Mouse (Mus musculus): ENCODE data around the gene Ski. TPM values are rescaled to one million over a fixed set of nuclear protein-coding genes. Genes with fewer than 3 reads are reported as not detected.

Ski gene
- polyA plus RNA-seq (2014; fragmentation: Nextera tagmentation; extraction: Ambion mirVana): 14.1 and 14.7 TPM in 2 replicates

DNA sequence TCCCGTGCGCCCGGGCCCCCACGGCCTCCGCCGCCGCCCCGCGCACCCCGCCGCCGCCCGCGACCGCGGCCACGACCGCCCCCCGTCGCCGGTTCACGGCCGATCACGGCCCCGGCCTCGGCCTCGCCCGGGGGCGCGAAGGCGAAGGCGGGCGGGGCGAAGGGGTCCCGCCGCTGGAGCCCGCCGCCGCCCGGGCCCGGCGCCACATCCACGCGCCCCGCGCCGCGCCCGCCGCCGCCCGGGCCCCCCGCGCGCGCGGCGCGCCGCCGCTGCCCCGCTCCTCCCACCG is at the start of gene Ski:
Gene Ski, minus strand, starts transcription at position 41 of the 289 bp plus-strand sequence.
- WGBS: 2% methylated on average over 28 of the region's 63 CpGs
- ATAC-seq (replicated peaks; ENCODE audit: low FRiP score) (no peak), DNase-seq (ENCODE audit: low spot score) (no peak)
- peak within 1 kb of the TSS; percentile 96 for H3K4me3 ChIP-seq (ENCODE audit: low read depth, low read length)
- H3K27me3 ChIP-seq (ENCODE audit: control insufficient read depth, insufficient read depth, low read length): no peaks in the 10 kb centered on the region
- H3K9ac ChIP-seq (ENCODE audit: low read length): peak within 1 kb of the TSS; percentile 96
- peaks cover 35% of the 10 kb centered on the region for H3K4me1 ChIP-seq (replicated peaks; ENCODE audit: control insufficient read depth, insufficient read depth, low read length)
- H3K4me2 ChIP-seq (ENCODE audit: low read depth, low read length, severe bottlenecking): peak within 1 kb of the TSS; percentile 99
- H3K36me3 ChIP-seq (ENCODE audit: control insufficient read depth, insufficient read depth, low read length): no peaks in the 10 kb centered on the region
- H3K9me3 ChIP-seq (ENCODE audit: control insufficient read depth, low read length): no peaks in the 10 kb centered on the region
- H3K27ac ChIP-seq (ENCODE audit: low read depth, low read length): peak within 1 kb of the TSS; percentile 88

- 44% methylated on average over 5 of the region's 5 CpGs for WGBS
Observed at GRCm38 (mm10) chr4:155268382-155268781, 46.0 kb upstream of the Ski start.

DNA sequence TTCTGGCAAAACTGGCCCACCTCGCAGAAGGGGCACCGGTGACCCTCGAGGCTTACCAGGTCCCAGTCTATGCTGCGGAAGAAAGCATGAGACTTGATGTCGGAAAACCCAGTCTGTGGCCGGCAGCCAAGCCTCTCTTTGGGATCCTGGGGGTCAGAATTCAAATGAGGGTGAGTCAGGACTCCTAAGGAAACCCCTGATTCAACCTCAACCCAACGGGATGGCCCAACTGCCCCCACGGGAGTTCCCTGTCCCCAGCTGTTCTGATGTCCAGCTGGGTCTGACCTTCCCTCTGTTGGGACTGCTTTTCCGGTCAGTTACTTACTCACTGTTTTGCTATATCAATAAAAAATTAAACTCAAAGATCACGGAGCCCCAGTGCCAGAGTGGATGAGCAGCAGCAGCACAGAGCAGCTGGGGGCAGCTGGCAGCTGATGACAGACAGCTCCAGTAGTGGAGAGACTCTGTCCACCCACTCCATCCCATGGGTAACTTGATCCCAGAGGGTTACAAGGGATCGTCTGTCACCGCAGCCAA is 45.3 kb upstream of the Ski start:
- Histone ChIP-seq H3K9ac (ENCODE audit: low read length) (no peak overlapping the region), H3K27me3 (ENCODE audit: control insufficient read depth, insufficient read depth, low read length) (no peaks in the 10 kb centered on the region), H3K36me3 (ENCODE audit: control insufficient read depth, insufficient read depth, low read length) (no peaks in the 10 kb centered on the region), H3K27ac (ENCODE audit: low read depth, low read length) (no peak overlapping the region), H3K4me2 (ENCODE audit: low read depth, low read length, severe bottlenecking) (no peak overlapping the region), H3K4me3 (ENCODE audit: low read depth, low read length) (no peak overlapping the region), H3K9me3 (ENCODE audit: control insufficient read depth, low read length) (no peaks in the 10 kb centered on the region), H3K4me1 (replicated peaks; ENCODE audit: control insufficient read depth, insufficient read depth, low read length) (no peaks in the 10 kb centered on the region; the same call in 1 of the 2 replicates)
- DNase-seq (ENCODE audit: low spot score) (no peak), ATAC-seq (replicated peaks; ENCODE audit: low FRiP score) (no peak)
- WGBS: 75% methylated on average over 12 of the region's 12 CpGs

More at GRCm38 (mm10) chr4:155268382-155268781, 46.0 kb upstream of the Ski start:
- Histone ChIP-seq H3K4me2 (ENCODE audit: low read depth, low read length, severe bottlenecking) (no peak overlapping the region), H3K9ac (ENCODE audit: low read length) (no peak overlapping the region), H3K4me1 (replicated peaks; ENCODE audit: control insufficient read depth, insufficient read depth, low read length) (no peaks in the 10 kb centered on the region; the same call in 1 of the 2 replicates), H3K36me3 (ENCODE audit: control insufficient read depth, insufficient read depth, low read length) (no peaks in the 10 kb centered on the region), H3K27me3 (ENCODE audit: control insufficient read depth, insufficient read depth, low read length) (no peaks in the 10 kb centered on the region), H3K27ac (ENCODE audit: low read depth, low read length) (no peak overlapping the region), H3K9me3 (ENCODE audit: control insufficient read depth, low read length) (no peaks in the 10 kb centered on the region), H3K4me3 (ENCODE audit: low read depth, low read length) (no peak overlapping the region)
- DNase-seq (ENCODE audit: low spot score): peak; percentile 79
- ATAC-seq (replicated peaks; ENCODE audit: low FRiP score): no peak

GRCm38 (mm10) chr4:155267047-155267543 is 44.7 kb upstream of the Ski start:
- H3K27me3 ChIP-seq (ENCODE audit: control insufficient read depth, insufficient read depth, low read length): no peaks in the 10 kb centered on the region
- DNase-seq (ENCODE audit: low spot score) (no peak), ATAC-seq (replicated peaks; ENCODE audit: low FRiP score) (no peak)
- no peaks in the 10 kb centered on the region; the same call in 1 of the 2 replicates for H3K4me1 ChIP-seq (replicated peaks; ENCODE audit: control insufficient read depth, insufficient read depth, low read length)
- H3K36me3 ChIP-seq (ENCODE audit: control insufficient read depth, insufficient read depth, low read length): no peaks in the 10 kb centered on the region
- no peaks in the 10 kb centered on the region for H3K9me3 ChIP-seq (ENCODE audit: control insufficient read depth, low read length)
- 82% methylated on average over 7 of the region's 7 CpGs for WGBS
- no peak overlapping the region for H3K4me2 ChIP-seq (ENCODE audit: low read depth, low read length, severe bottlenecking)
- H3K9ac ChIP-seq (ENCODE audit: low read length): no peak overlapping the region
- H3K4me3 ChIP-seq (ENCODE audit: low read depth, low read length): no peak overlapping the region
- no peak overlapping the region for H3K27ac ChIP-seq (ENCODE audit: low read depth, low read length)

DNA sequence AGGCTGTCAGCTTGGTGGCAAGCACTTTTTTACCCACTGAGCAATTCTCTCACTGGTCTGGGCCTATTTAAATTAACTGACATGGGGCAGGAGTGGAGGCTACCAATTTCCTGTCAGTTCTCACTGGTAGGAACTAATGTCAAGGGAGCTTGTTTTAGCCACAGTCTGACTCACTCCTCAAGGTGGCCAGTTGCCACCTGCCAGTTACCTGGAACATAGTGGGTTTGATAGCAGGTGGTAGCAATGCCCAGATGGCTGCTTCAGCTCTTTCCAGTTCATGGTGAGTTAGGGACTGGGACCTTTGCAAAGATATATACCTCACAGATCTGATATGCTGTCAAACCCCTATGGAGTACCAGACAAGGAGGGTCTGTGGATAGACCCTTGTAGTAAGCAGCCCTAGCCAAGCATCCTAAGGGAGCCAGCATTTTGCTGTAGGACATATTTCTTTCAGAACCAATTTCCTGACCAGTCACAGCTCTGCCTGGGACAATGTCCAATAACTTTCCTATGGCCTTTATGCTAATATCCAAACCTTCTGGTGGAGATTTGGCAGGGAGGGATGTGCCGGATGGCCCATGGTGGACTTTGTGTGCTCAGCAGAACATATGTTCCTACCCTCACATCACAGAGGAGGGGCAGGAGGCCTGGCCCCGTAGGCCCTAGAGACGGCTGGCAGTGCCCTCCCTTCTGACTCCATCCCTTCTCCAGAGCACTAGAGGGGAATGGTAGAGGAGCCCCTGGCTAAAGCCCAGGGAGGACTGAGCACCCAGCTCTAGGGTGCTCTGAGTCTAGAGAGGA is 42.3 kb upstream of the Ski start:
- 85% methylated on average over 3 of the region's 3 CpGs for WGBS
- Histone ChIP-seq H3K36me3 (ENCODE audit: control insufficient read depth, insufficient read depth, low read length) (no peaks in the 10 kb centered on the region), H3K9me3 (ENCODE audit: control insufficient read depth, low read length) (no peaks in the 10 kb centered on the region), H3K4me3 (ENCODE audit: low read depth, low read length) (no peak overlapping the region), H3K27me3 (ENCODE audit: control insufficient read depth, insufficient read depth, low read length) (no peaks in the 10 kb centered on the region), H3K4me2 (ENCODE audit: low read depth, low read length, severe bottlenecking) (no peak overlapping the region), H3K9ac (ENCODE audit: low read length) (no peak overlapping the region), H3K4me1 (replicated peaks; ENCODE audit: control insufficient read depth, insufficient read depth, low read length) (no peaks in the 10 kb centered on the region; the same call in 1 of the 2 replicates), H3K27ac (ENCODE audit: low read depth, low read length) (no peak overlapping the region)
- DNase-seq (ENCODE audit: low spot score): no peak
- no peak for ATAC-seq (replicated peaks; ENCODE audit: low FRiP score)

GRCm38 (mm10) chr4:155252253-155252652 is 29.9 kb upstream of the Ski start:
- Histone ChIP-seq H3K36me3 (ENCODE audit: control insufficient read depth, insufficient read depth, low read length) (no peaks in the 10 kb centered on the region; the same call in 1 of the 2 replicates), H3K27ac (ENCODE audit: low read depth, low read length) (no peak overlapping the region), H3K4me2 (ENCODE audit: low read depth, low read length, severe bottlenecking) (0 out of 2 replicates have a peak overlapping the region, but pooled peaks have one; percentile 5), H3K27me3 (ENCODE audit: control insufficient read depth, insufficient read depth, low read length) (no peaks in the 10 kb centered on the region), H3K4me3 (ENCODE audit: low read depth, low read length) (no peak overlapping the region), H3K9me3 (ENCODE audit: control insufficient read depth, low read length) (no peaks in the 10 kb centered on the region), H3K4me1 (replicated peaks; ENCODE audit: control insufficient read depth, insufficient read depth, low read length) (peaks cover 16% of the 10 kb centered on the region), H3K9ac (ENCODE audit: low read length) (no peak overlapping the region)
- ATAC-seq (replicated peaks; ENCODE audit: low FRiP score): no peak
- no peak for DNase-seq (ENCODE audit: low spot score)
- WGBS: 91% methylated on average over 6 of the region's 6 CpGs

DNA sequence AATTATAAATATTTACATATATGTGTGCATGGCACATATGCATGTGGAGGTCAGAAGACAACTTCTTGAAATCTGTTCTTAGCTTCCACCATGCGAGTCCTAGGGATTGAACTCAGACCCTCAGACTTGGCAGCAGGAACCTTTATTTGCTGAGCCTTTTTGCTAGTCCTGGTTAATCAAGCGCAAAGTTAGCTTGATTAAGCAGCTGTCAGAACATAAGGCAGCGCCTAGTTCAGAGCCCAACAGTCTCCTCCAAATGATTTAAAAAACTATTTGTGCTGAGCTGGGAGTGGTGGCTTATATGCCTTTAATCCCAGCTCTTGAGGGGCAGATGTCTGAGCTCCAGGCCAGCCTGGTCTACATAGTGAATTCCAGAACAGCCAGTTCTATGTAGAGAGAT is 28.8 kb upstream of the Ski start:
- Histone ChIP-seq H3K9ac (ENCODE audit: low read length) (peak overlapping the region; percentile 73; the same call in 1 of the 2 replicates), H3K9me3 (ENCODE audit: control insufficient read depth, low read length) (no peaks in the 10 kb centered on the region), H3K27ac (ENCODE audit: low read depth, low read length) (no peak overlapping the region), H3K36me3 (ENCODE audit: control insufficient read depth, insufficient read depth, low read length) (no peaks in the 10 kb centered on the region; the same call in 1 of the 2 replicates), H3K4me1 (replicated peaks; ENCODE audit: control insufficient read depth, insufficient read depth, low read length) (peaks cover 16% of the 10 kb centered on the region), H3K27me3 (ENCODE audit: control insufficient read depth, insufficient read depth, low read length) (no peaks in the 10 kb centered on the region), H3K4me3 (ENCODE audit: low read depth, low read length) (peak overlapping the region; percentile 49), H3K4me2 (ENCODE audit: low read depth, low read length, severe bottlenecking) (peak overlapping the region; percentile 89)
- ATAC-seq (replicated peaks; ENCODE audit: low FRiP score) (no peak), DNase-seq (ENCODE audit: low spot score) (no peak)
- 50% methylated on average over 3 of the region's 3 CpGs for WGBS

DNA sequence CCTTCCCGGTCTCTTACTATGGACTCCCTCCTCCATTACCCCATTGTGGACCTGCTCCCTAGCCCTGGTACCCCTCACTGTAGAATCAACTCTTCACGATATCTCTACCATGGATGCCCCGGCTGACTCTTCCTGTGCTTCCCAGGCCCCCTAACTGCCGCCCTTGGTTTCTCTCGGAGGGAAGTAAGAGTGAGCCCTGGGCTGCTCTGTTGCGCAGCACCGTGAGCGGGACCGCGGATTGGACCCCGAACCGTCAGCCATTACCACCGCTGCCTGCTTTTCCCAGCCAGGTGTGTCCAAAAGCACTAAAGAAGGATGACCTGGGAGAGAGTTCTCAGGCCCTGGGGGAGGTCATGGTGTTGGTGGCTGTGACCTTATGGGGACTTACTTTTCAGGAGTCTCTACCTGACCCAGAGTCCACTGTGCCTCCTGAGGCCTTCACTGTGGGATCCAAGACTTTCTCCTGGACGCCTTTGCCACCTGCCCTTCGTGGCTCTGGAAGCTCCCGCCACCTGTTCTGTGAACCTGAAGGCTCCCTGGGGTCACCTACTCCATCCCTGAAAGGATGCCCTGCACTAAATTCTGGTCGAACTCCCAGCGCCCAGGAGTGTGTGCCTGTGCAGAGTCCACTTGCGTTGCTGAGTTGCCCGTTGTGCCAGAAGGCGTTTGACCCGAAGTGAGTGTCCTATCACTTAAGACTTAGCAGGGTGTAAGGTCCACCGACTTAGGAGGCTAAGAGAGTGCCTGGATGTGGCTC is 28.1 kb upstream of the Ski start:
- DNase-seq (ENCODE audit: low spot score) (peak; percentile 58), ATAC-seq (replicated peaks; ENCODE audit: low FRiP score) (peak; percentile 19; the same call in 1 of the 2 replicates)
- 10% methylated on average over 23 of the region's 23 CpGs for WGBS
- H3K9me3 ChIP-seq (ENCODE audit: control insufficient read depth, low read length): no peaks in the 10 kb centered on the region
- peak overlapping the region; percentile 49 for H3K4me3 ChIP-seq (ENCODE audit: low read depth, low read length)
- H3K4me2 ChIP-seq (ENCODE audit: low read depth, low read length, severe bottlenecking): peak overlapping the region; percentile 89
- H3K9ac ChIP-seq (ENCODE audit: low read length): peak overlapping the region; percentile 73
- no peaks in the 10 kb centered on the region; the same call in 1 of the 2 replicates for H3K36me3 ChIP-seq (ENCODE audit: control insufficient read depth, insufficient read depth, low read length)
- peaks cover 16% of the 10 kb centered on the region for H3K4me1 ChIP-seq (replicated peaks; ENCODE audit: control insufficient read depth, insufficient read depth, low read length)
- H3K27me3 ChIP-seq (ENCODE audit: control insufficient read depth, insufficient read depth, low read length): no peaks in the 10 kb centered on the region
- peak overlapping the region; percentile 96 for H3K27ac ChIP-seq (ENCODE audit: low read depth, low read length)
